Mouse (Mus musculus): ENCODE data around the gene 1700123O20Rik.

DNA sequence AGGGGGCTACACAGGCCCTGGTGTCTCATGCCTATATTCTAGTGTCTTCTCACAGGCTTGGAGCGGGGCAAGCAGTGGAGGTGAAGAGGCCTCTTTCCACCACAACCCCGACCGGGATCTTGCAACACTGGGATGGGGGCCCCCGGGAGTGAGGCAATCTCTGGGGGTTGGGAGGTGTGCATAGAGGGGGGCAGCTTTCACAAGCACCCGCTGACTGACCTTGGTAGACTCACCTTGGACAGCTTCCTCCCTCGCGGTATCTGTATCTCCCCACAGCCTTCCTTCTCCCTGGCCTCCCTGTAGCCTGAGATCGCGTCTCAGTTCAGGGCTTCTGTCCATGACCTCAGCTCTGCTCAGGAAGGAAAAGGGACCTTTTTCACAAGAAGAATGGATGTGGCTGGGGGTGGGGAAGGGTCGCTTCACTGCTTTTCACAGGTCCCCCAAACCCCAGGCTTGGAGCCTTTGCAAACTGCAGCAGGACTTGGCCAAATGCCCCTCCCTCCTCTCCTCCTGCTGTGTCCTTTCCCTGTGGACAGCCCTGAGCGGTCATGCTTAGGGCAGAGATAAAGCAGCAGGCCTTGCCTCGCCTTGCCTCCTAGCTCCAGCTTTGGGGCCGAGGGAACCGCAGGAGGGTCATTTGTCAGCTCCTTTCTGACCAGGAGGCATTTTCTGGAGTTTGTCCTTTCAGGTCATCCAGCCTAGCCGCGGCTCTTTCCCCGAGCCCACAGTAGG is 20.7 kb downstream of the 1700123O20Rik start:
- TF ChIP-seq CTCF (IDR thresholded peaks at IDR 0.05; ENCODE audit: low read depth, low read length) (no peak), TAL1 (conservative IDR thresholded peaks at IDR 0.05; ENCODE audit: low read depth, low read length) (no peak), GATA1 (IDR thresholded peaks at IDR 0.05; ENCODE audit: borderline replicate concordance, low read length) (no peak)
